Mouse (Mus musculus) 3T3-L1 (cell line): Measurements from ENCODE around the gene Ppfia4.
"Not testable (repeated sequence)": the region's sequence is repeated elsewhere in the genome, so short reads cannot be mapped to it uniquely, and the experiment has no call there.

Experiments
- DNase-seq: peaks from one replicate; pipeline ENCODE4 v3.0.0-alpha.2; 2015; ENCODE audit warnings: low read depth, low spot score

Ppfia4 gene

DNA sequence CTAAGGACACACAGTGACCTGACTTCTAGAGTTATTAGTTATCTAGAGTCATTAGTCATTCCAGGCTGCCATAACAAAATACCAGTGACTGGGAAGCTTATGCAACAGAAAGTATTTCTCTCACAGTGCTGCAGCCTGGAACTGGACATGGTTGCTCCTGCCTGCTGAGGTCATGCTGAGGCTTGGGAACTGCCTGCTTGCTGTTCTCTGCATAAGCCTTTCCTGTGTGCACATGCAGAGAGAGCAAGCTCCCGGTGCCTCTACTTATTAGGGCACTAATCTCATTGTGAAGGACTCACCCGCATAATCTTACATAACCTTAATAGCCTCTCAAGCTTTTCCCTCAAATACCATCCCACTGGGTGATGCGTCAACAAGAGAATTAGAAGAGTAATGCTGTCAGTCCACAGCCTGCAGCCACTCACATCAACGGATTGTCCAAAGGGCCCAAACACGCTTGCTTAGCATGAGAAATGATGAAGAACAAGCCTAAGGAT lies 59.9 kb downstream of the Ppfia4 start:
- DNase-seq, result no peak

DNA sequence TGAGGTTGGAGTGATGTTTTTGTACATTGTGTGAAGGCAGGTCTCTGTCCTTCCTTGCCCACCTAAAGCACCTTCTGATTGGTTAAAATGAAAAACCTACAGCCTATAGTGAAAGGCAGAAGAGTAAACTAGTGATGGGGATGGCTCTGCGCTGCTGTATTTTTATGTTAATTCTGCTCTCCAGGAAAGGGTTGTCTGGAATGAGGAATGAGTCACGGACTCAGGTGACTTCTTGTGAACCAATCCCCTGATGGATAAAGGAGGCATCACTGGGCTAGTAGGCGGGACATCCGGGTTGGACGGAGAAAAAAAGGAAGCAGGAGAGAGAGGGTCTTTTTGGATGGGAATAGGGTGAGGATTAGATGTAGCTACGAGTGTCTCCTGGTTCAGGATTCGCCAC lies 62.7 kb downstream of the Ppfia4 start:
- DNase-seq, result no peak

DNA sequence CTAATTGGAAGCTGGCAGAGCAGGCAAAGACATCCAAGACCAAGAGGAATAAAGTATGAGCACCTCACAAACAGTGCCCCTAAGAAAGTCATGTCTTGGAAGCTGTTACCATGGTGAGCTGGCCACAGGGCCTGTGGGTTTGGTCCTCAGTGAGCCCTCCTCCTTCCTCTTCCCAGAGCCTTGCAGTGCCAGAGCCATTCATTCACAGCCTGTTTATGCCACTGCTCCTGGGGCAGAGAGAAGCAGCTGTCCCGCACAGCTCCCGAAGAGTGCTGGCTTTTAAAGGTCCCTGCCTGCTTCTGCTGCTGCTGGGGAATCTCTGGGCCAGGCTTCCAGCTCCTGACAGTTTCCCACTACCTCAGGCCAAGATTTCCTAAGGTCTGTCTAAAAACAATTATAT lies 66.9 kb downstream of the Ppfia4 start:
- no peak for DNase-seq

DNA sequence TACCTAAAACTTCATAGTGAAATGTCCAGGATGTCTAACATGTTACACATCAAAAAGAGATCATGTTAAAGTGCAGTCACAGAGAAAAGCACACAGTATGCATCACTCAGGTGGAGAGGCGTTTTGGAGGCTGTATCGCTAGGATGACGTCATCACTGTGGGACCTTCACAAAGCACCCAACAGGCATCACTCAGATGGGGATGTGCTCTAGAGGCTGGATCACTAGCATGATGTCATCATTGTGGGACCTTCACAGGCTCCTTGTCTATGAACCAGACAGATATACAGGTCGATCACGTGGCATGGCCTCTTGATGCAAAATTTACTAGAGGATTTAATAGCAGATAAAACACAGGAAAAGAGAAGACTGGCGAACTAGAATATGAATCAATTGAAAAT lies 68.4 kb downstream of the Ppfia4 start:
- DNase-seq, result no peak

DNA sequence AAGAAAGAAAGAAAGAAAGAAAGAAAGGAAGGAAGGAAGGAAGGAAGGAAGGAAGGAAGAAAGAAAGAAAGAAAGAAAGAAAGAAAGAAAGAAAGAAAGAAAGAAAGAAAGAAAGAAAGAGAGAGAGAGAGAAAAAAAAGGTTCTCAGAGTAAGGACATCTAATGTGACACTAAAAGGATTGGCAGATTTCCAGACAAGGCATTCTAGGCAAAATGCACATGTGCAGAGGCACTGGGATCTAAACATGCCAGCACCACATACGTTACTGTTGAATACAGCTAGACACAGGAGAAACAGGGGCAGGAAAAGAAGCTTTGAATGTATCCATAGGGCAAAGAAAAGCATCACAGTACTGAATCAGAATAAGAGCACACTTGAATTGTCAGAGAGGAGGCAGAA lies 83.0 kb downstream of the Ppfia4 start:
- DNase-seq, result not testable (repeated sequence)
